Mouse (Mus musculus): Measurements from ENCODE around the gene Wars2. TPM values are rescaled to one million over a fixed set of nuclear protein-coding genes. Genes with fewer than 3 reads are reported as not detected.

Gene Wars2
- total RNA-seq, 1 experiment from 2014 or later, result 11.8 TPM

DNA sequence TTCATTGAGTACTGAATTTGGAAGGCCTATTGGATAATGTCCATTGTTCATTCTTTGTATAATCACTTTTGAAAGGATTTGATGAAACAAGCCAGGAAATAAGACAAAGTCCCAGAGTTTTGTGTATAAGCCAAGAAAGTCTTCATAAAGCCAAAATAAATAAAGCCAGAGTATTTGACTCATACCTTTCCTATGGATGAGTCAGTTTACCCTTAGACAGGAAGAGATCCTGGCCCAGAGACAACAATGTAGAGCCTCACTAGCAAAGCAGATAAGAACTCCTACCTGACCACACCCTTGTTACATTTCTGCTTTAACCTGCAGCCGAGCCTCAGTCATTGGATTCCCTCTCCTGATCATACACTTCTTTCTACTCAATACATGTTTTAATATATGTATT lies 47.2 kb downstream of the Wars2 start:
- no peak for DNase-seq

DNA sequence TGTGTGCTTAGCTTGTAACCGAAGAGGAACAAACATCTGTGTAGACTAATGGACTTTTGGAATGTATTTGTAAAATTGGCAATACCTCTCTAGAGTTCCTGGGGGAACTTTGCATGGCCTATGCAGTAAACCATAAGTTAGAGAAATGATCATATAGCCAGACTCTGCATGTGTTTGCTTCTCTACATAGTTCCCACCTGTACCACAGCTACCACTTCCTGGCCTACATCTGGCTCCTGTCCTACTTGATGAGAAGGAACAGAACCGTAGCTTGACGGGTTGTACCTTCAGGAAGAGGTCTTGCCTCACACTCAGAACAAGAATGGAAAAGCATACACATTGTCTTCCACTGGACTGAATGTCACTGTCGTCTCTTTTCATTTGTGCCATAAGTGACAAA lies 52.7 kb downstream of the Wars2 start:
- no peak for DNase-seq

DNA sequence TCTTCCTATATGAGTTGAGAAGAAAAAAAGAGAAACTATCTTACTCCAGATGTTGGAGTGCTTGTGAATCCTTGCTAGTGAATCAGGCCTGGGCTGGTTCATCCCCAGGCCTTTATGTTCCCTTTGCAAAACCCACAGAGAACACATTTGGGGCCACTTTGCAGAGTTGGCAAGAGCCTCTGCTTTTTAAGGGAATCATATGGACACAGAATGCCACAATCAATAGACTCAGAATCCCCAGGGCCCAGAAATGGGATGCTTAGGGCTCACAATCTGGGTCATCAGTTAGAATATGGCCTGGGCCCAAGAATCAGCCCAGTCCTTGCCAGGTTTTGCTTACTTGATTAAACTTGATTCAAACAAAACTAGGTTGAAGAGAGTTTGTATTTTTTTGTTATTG lies 62.5 kb downstream of the Wars2 start:
- DNase-seq, result no peak

DNA sequence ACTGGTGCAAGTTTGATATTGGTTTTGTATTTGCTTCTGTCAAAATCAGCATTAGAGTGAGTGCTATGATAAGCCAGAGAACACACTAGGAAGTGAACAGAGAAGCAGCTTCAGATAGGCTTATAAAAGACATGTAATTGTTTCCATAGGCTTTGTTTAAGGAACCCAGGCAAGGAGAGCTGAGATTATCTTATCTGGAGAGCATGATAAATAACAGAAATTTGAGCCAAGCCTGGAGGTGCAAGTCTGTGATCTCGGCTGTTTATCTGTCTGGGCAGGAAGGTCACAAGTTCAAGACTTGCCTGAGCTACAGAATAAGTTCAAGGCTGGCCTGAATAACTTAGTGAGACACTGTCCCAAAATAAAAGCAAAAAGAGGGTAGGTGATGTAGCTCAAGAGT lies 67.5 kb downstream of the Wars2 start:
- no peak for DNase-seq

- no peak for DNase-seq
These were observed 70.3 kb downstream of the Wars2 start for GRCm38 (mm10) chr3:99211105-99211698.

GRCm38 (mm10) chr3:99227807-99228206 lies 86.9 kb downstream of the Wars2 start:
- no peak for DNase-seq

GRCm38 (mm10) chr3:99233393-99234318 lies 92.8 kb downstream of the Wars2 start:
- peak; percentile 66 for DNase-seq

DNA sequence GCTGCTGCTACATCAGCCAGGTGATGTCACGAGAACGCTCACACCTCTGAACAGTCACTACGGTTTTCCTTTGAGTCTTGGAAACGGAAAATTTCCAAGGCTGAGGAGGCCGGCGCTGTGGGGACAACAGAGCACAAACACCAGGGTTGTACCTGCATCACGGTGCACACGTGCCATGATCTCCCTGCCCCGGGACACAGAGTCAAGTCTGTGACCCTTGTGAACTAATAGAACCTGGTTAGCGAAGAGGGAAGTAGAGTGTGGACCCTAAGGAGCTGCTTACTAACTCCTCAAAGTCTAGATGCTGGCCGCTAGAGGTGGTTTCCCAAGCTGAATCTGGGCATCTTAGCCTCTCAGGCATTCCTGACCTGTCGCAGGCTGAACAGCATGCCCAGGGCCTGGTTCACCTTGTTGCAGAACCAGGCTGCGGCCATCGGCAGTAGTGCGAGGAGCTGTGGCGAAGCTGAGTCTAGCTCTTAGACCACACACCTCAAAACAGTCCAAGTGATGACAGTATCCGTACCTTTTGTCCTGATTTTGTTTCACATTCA lies 93.5 kb downstream of the Wars2 start:
- DNase-seq, result no peak

DNA sequence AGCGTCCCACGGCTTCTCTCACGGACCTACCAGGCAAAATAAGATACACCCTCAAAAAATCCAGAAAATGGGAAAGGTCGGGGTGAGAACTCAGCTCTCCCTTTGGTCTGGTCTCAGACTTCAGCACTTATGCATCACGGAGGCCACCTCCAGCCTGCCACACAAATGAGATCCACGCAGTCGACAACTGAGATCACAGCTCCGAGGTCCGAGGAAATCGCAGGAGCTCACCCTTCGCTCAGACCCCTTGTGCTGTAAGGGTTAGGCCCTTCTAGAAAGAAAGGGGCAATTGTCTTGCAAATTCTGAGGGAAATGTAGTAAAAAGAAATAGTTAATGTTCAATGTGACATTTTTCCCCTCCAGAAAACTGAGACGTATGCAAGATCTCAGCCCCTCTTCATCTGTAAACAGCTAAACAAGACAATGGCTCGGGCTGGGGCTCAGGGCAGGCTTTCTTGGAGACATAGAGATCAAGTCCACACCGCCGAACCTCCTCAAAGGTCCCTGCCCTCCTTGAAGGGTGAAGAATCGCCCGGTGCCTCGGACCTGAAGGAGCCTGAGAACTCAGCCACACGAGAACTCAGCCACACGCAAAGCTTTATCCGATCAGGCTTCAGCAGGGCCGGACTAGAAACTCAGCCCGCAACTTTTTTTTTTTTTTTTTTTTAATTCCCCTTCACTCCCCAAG lies 94.4 kb downstream of the Wars2 start:
- DNase-seq, result no peak

- DNase-seq, result no peak
These were observed 95.2 kb downstream of the Wars2 start for GRCm38 (mm10) chr3:99235804-99236755.

GRCm38 (mm10) chr3:99238691-99239090 lies 97.8 kb downstream of the Wars2 start:
- no peak for DNase-seq

- DNase-seq, result no peak
These were observed 98.6 kb downstream of the Wars2 start for GRCm38 (mm10) chr3:99239301-99240045.

GRCm38 (mm10) chr3:99240213-99240720 lies 99.4 kb downstream of the Wars2 start, which contains the start of gene Tbx15:
Gene Tbx15 (plus strand): TSS chr3:99240381.
- DNase-seq, result no peak

DNA sequence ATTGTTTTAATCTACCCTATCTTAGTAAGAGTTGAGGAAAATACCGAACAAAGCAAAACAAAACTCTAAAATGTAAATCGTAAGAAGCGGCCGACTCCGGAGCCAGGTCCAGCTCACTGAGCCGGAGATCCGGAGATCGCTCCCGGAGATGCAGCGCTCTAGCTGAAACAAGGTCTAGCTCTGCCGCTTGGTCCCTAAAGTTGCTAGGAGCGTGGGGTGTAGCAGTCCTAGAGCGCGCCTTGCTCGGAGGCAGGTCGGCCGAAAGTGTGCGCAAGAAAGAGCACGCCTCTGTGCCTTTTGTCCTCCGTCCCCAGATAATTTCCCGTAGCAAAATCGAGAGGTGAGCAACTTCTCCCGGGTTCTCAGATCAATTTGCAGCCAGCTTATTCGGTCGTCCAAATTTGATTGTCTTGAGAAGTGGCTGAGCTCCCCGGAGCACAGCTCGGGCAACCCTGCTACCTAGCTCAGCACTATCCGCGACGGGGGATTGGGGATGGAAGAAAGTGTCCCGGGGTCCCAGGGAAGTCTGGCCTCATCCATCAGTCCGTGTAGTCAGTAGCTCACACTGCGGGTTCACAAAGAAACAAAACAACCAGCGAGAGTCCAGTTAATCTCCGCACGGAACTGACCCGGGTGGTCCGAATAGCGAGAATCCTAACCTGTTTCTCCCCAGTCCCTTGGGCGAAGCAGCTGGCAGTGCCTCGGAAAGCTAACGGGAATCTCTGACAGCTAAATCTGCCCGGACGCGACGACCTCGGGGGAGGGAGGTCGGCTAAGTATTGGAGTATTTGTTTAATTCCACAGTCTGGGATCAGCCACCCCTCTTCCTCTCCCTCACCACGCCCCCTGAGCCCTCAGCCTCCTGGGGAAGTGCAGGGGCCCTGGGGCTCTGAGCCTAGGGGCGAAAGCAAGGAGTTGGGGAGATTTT lies 100.2 kb downstream of the Wars2 start:
- DNase-seq, result no peak

DNA sequence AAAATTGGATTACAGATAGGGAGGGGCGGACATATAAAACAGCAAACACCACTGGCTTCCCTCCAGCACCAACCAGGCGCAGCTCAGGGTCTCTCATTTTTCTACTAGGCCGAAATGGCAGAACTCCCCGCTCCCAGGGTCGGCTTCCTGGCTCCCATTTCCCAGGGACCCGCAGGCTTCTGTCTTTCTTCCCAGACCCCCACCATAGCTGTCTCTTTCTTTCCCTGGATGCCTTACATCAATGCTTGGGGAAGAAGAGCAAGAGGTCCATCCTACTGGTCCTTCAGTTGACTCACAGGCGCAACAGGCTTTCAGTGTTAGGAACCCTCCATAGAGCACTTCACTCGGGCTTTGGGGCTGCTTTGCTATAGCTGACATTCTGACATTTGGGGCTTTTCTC lies 101.6 kb downstream of the Wars2 start:
- no peak for DNase-seq

DNA sequence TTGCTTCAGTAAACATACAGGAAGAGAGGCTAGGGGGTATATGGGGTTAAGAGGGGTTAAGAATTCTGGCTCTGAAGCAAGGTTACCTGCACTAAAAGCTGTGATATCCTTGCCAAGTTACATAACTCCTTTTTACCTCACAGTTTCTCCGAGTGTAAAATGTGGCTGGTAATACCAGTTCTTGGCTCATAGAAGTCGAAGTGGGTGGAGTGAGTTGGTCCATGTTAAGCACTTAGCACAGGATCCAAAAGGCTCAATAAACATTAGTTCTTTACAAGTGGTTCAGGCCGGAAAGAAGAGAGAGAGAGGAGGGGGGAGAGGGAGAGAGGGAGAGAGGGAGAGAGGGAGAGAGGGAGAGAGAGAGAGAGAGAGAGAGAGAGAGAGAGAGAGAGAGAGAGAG lies 104.5 kb downstream of the Wars2 start:
- no peak for DNase-seq

DNA sequence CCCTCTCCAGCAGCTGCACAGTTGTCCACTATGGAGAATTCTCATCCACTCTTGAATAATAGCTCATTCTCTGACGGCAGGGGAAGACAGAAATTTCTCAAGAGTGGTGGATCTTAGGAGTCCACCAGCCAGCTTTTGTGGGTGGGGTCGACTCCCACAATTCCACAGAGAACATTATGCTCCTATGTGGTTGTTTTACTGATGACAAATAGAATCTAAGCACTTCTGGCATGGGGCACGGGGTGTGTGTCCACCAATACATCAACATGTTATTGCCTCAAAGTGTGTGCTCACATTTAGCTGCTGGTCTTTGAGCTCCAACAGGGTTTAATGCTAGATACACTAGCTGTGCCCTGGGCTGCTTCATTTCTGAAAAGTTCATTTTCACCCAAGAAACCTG lies 105.8 kb downstream of the Wars2 start:
- DNase-seq, result no peak

DNA sequence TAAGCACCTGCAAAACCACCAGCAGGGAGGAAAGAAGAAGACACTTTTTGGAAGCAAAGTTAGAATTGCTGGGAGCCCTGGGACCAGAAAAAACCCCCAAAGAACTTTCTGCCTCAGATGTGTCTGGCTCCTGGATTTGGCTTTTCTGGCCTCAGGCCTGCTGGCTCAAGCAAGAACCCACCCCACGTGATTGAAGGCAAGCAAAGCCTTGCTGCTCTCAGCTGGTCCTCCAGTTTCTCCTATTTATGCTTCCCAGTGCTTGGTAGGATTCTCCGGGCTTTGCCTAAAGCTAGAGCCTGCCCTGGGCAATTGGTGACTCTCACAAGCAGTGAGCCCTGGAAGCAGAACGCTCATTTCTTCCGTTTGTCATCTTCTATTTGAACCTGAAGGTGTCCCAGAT lies 106.7 kb downstream of the Wars2 start:
- no peak for DNase-seq

GRCm38 (mm10) chr3:99247996-99248801 lies 107.3 kb downstream of the Wars2 start:
- no peak for DNase-seq
